Mouse (Mus musculus) stomach, embryonic 15.5 days (tissue): ENCODE results near the gene Idh3a. TPM values are rescaled to one million over a fixed set of nuclear protein-coding genes. Genes with fewer than 3 reads are reported as not detected.

Experiments
- ATAC-seq: fragments of 200-750 bp; cut with Nextera tagmentation; 2 replicates; pipeline ENCODE4 v1.8.0; 2017; ENCODE audit warnings: low read depth, moderate number of reproducible peaks, moderate TSS enrichment; ENCODE audit not compliant: insufficient read depth, low FRiP score
- H3K27ac ChIP-seq: fragments of 300-500 bp; sonication (generic); 2 replicates; pipeline ENCODE4 v1.5.1; 2015; ENCODE audit warnings: mild to moderate bottlenecking, inconsistent platforms
- H3K27me3 ChIP-seq: fragments of 300-500 bp; sonication (generic); replicated peaks from 2 replicates; pipeline ENCODE4 v1.6.1; 2015; ENCODE audit warnings: inconsistent platforms
- H3K36me3 ChIP-seq: fragments of 300-500 bp; sonication (generic); 2 replicates; pipeline ENCODE4 v1.6.1; 2015; ENCODE audit warnings: inconsistent platforms
- H3K4me1 ChIP-seq: fragments of 300-500 bp; sonication (generic); 2 replicates; pipeline ENCODE4 v1.6.1; 2015; ENCODE audit warnings: inconsistent platforms
- H3K4me2 ChIP-seq: fragments of 300-500 bp; sonication (generic); 2 replicates; pipeline ENCODE4 v1.6.1; 2015; ENCODE audit warnings: mild to moderate bottlenecking, inconsistent platforms
- H3K4me3 ChIP-seq: fragments of 300-500 bp; sonication (generic); replicated peaks from 2 replicates; pipeline ENCODE4 v1.5.1; 2015; ENCODE audit warnings: inconsistent platforms
- H3K9ac ChIP-seq: fragments of 300-500 bp; sonication (generic); 2 replicates; pipeline ENCODE4 v1.6.1; 2015; ENCODE audit warnings: inconsistent platforms
- H3K9me3 ChIP-seq: fragments of 300-500 bp; sonication (generic); 2 replicates; pipeline ENCODE4 v1.6.1; 2016; ENCODE audit warnings: inconsistent platforms
- WGBS: fragments of 180-500 bp; shearing (Covaris S2); methylation state at CpG from one replicate; pipeline ENCODE4 v1.1.7; 2015; 5-methylcytosine and 5-hydroxymethylcytosine counted together
- polyA plus RNA-seq: library from polyadenylated mRNA; unstranded; fragments of >200 nt; fragmentation: Nextera tagmentation; extraction: Ambion mirVana; gene quantifications from 2 replicates; pipeline ENCODE4 v1.2.1, GENCODE M21; 2015

The Idh3a gene
- polyA plus RNA-seq, 1 experiment from 2014 or later = 128 TPM

DNA sequence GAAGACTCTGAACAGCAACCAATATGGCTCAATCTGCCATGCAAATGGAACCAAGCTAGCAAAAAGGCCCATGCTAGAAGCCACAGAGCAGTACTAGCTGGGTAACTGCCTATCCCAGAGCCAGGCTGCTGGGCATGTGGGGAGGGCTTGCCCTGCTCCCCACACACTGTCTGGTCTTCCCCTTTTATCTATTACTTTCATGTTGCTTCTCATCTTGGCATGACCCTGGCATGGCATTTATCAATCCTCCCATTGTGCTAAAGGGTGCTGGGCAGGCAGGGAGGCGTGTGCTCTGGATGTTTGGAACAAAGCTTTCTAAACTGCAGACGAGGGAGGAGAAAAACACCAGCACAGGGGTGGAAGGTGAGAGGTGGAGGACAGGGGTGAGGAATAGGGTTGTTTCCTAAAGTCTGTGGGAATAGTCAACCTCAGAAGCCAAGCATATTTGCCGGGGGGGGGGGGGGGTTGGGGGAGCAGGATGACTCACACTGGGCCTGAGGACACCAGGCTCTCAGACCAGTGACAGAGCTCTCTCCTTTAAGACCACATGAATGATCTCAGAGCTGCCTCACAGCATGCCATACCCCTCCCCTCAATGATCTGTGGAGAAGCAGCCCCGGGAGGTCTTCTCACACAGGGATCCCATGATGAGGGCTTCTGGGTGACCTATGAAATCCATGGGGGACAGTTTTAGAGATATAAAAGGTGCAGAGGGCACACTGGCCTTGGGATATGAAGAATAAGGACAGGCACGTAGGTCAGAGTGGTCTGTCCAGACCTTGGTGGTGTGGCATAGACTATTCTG lies 51.6 kb downstream of the Idh3a start:
- Histone ChIP-seq H3K36me3 (no peaks in the 10 kb centered on the region), H3K4me3 (no peak overlapping the region), H3K4me2 (no peak overlapping the region), H3K27me3 (no peaks in the 10 kb centered on the region), H3K4me1 (0 out of 2 replicates have a peak, but pooled peaks cover 7% of the 10 kb centered on the region), H3K27ac (no peak overlapping the region), H3K9me3 (no peaks in the 10 kb centered on the region), H3K9ac (no peak overlapping the region)
- 43% methylated on average over 5 of the region's 5 CpGs for WGBS
- ATAC-seq = no peak

DNA sequence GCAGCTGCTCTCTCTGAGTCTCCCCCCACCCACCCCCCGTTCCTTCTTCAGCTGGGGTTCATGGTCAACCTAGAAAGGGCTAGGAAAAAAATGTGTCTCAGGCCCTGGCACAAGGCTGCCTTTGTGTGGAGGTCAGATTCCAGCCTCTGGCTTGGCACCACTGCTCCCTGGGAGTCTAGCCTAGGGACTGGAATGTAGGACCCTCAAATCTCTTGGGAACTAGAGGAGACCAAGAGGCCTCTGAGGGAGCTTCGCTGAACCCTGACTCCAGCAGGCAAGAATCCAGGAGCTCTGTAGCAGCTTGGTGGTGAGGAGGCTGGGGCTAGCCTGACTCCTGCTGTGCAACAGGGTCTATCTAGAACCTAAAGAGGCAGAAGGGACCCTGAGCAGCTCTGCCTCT lies 53.1 kb downstream of the Idh3a start:
- Histone ChIP-seq H3K9ac (no peak overlapping the region), H3K4me1 (0 out of 2 replicates have a peak, but pooled peaks cover 7% of the 10 kb centered on the region), H3K27ac (no peak overlapping the region), H3K4me2 (no peak overlapping the region), H3K36me3 (no peaks in the 10 kb centered on the region), H3K27me3 (no peaks in the 10 kb centered on the region), H3K4me3 (no peak overlapping the region), H3K9me3 (no peaks in the 10 kb centered on the region)
- 46% methylated on average over 2 of the region's 2 CpGs for WGBS
- no peak for ATAC-seq

DNA sequence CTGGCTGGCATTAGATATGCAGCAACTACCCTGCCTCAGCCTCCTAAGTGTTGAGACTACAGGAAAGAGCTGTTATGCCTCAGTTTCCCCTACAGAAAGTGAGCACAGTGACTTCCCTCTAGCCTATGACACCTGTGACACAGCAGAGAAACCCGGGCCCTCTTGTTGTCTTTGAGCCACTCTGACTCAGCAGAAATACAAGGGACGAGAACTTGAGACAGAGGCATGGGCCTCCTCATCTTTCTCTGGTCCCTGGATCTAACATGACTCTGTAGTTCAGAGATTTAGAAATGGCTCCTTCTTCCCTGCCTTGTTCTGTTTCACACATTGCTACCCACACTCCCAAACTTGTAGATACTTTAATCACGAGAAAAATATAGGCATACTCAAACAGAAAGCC lies 55.4 kb downstream of the Idh3a start:
- 73% methylated on average over 3 of the region's 3 CpGs for WGBS
- Histone ChIP-seq H3K9me3 (no peaks in the 10 kb centered on the region), H3K4me1 (0 out of 2 replicates have a peak, but pooled peaks cover 7% of the 10 kb centered on the region), H3K4me2 (no peak overlapping the region), H3K9ac (no peak overlapping the region), H3K27me3 (no peaks in the 10 kb centered on the region), H3K36me3 (no peaks in the 10 kb centered on the region), H3K27ac (no peak overlapping the region), H3K4me3 (no peak overlapping the region)
- ATAC-seq = no peak

DNA sequence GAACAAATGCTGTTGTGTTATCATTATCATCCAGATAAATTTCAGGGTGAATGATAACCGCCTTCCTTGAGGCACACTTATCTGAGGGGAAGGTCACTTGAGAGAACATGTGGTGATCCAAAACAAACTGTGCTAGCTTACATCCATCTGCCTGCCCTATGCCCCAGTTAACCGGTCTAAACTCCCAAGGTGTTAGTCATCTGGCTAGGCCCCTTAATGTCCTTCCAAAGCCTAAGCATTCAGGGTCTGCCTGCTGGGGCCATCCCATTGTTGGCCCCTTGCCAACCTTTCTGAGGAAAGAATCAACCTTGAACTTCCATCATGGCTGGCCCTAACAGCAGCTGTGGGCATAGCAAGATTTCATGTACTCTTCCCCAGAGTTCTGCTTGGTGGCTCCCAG lies 56.0 kb downstream of the Idh3a start:
- 61% methylated on average over 2 of the region's 2 CpGs for WGBS
- Histone ChIP-seq H3K4me3 (no peak overlapping the region), H3K36me3 (no peaks in the 10 kb centered on the region), H3K4me1 (0 out of 2 replicates have a peak, but pooled peaks cover 7% of the 10 kb centered on the region), H3K27ac (no peak overlapping the region), H3K4me2 (no peak overlapping the region), H3K9ac (no peak overlapping the region), H3K9me3 (no peaks in the 10 kb centered on the region), H3K27me3 (no peaks in the 10 kb centered on the region)
- no peak for ATAC-seq

DNA sequence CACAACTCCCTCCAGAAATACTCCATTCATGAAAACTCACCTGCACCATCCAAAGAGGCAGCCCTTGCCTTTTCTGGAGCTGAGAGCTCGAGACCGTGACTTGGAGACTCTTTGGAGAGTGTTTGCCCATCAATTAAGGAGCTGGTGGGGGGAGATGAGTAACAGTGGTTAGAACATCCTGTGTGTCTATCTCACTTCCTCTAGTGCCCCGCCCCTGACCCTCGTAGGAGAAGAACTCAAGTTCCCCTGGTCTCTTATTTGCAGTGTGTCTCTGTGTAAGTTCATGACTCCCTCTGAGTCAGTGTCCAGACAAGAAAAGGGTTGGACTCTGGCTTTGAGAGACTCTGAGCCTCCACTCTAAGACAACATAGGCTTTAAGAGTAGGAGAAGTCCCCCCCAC lies 56.4 kb downstream of the Idh3a start:
- ATAC-seq = no peak
- WGBS = 50% methylated on average over 4 of the region's 4 CpGs
- peak overlapping the region; percentile 57; the same call in 1 of the 2 replicates for H3K27ac ChIP-seq

DNA sequence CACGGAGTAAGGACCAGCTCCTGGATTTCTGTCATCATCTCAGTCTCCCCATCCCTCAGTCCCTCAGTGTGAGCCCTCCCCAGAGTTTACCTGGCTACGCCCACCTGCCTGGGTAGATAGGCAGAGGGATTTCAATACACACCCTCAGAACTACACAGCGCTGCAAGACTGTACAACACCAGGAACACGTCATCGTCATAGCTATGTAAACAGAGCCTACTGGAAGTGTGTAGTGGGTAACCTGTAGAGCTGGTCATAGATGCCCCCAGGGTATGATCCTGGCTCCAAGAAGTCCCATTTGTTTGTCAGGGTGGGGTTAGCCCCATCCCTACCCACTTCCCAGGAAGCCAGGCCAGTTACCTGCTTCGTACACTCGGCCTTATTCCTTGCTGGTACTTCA lies 57.0 kb downstream of the Idh3a start:
- no peaks in the 10 kb centered on the region for H3K36me3 ChIP-seq
- ATAC-seq = peak; percentile 31; the same call in 1 of the 2 replicates
- no peak overlapping the region for H3K4me3 ChIP-seq
- H3K4me1 ChIP-seq = 0 out of 2 replicates have a peak, but pooled peaks cover 7% of the 10 kb centered on the region
- H3K27me3 ChIP-seq = no peaks in the 10 kb centered on the region
- H3K9ac ChIP-seq = no peak overlapping the region
- no peak overlapping the region for H3K4me2 ChIP-seq
- 68% methylated on average over 7 of the region's 7 CpGs for WGBS
- no peaks in the 10 kb centered on the region for H3K9me3 ChIP-seq
- peak overlapping the region; percentile 57; the same call in 1 of the 2 replicates for H3K27ac ChIP-seq

More for the DNA sequence above, 56.4 kb downstream of the Idh3a start:
- Histone ChIP-seq H3K4me1 (0 out of 2 replicates have a peak, but pooled peaks cover 7% of the 10 kb centered on the region), H3K4me2 (no peak overlapping the region), H3K9me3 (no peaks in the 10 kb centered on the region), H3K27me3 (no peaks in the 10 kb centered on the region), H3K4me3 (no peak overlapping the region), H3K9ac (no peak overlapping the region), H3K36me3 (no peaks in the 10 kb centered on the region)

DNA sequence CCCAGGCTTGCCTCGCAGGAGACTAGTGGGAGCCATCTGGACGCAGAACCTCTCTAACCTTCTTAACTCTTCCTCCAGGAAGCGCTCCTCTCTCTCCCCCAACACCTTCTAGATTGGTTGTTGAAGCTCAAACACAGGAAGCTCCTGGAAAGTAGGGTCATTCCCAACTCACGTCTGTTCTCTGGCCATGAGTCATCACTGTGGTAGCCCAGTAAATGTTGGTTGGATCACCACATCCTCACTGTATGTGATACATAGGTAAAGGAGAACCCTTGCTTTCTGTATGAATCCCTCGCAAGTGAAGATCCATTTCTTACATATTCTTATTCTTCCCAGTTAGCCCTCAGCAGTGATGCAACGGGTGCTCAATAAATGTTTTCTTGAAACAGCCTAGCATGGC lies 59.4 kb downstream of the Idh3a start:
- no peak for ATAC-seq
- 83% methylated on average over 6 of the region's 6 CpGs for WGBS
- no peaks in the 10 kb centered on the region for H3K27me3 ChIP-seq

DNA sequence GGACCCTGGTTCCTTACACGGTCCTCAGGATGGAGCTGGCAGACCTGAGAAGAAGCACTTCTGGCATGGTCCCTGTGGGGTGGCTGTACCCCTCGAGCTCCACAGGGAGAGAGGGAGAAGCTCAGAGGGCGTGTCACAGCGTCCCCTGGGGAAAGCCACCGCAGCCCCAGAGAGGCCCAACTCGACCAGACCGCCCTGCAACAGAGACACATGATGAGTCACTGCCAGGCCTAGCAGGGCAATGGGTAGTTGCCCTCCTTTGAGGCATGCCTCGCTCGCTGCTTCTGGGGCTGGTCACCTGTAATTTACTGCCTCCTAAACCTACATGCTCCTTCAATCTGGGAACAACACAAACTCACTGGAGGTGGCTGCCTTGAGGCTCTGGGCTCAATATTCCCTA lies 60.1 kb downstream of the Idh3a start:
- H3K27ac ChIP-seq = no peak overlapping the region
- ATAC-seq = no peak
- WGBS = 81% methylated on average over 9 of the region's 9 CpGs
- no peak overlapping the region for H3K4me3 ChIP-seq
- H3K4me1 ChIP-seq = 0 out of 2 replicates have a peak, but pooled peaks cover 3% of the 10 kb centered on the region
- H3K9me3 ChIP-seq = no peaks in the 10 kb centered on the region
- H3K27me3 ChIP-seq = no peaks in the 10 kb centered on the region
- H3K36me3 ChIP-seq = no peaks in the 10 kb centered on the region
- H3K9ac ChIP-seq = no peak overlapping the region
- no peak overlapping the region for H3K4me2 ChIP-seq

More for the DNA sequence above, 59.4 kb downstream of the Idh3a start:
- Histone ChIP-seq H3K4me1 (0 out of 2 replicates have a peak, but pooled peaks cover 3% of the 10 kb centered on the region), H3K36me3 (no peaks in the 10 kb centered on the region), H3K27ac (no peak overlapping the region), H3K4me2 (no peak overlapping the region), H3K9me3 (no peaks in the 10 kb centered on the region), H3K4me3 (no peak overlapping the region), H3K9ac (no peak overlapping the region)

DNA sequence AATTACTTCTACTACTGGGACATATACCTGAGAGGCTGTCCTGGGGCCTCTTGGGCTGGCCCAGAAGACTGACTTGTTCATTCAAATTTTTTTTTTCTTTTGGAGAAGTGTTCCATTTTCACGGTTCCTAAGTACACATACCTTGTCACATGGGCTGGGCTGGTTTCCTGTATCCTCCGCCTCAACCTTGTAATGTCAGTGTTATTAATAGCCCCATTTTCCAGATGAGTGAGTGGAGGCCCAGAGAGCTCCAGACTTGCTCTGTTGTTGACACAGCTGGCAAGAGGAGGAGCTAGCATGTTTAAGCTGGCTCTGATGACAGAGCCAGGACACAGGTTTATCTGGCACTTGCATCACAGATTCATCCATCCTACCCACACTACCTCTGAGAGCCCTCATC lies 61.3 kb downstream of the Idh3a start:
- WGBS = 57% methylated on average over 2 of the region's 2 CpGs
- no peak for ATAC-seq
- H3K27ac ChIP-seq = no peak overlapping the region

DNA sequence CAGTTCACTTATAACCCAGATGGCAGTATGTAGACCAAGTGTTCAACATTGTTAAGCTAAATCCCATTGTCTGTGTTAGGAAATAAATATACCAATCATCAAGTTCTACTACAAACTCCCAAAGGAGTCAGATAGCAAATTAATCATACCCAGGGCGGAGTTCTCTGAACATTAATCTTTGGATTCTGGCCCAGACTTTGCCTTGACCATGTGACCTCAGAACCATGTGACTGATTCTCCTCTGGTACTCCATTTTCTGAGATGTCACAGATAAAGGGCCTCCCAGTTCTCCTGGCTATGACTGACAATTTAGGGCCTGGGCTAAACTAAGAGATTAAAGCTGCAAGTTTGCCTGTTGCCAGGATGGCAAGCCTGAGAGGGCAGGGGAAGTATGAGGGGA lies 63.2 kb downstream of the Idh3a start:
- Histone ChIP-seq H3K36me3 (no peaks in the 10 kb centered on the region), H3K4me3 (no peak overlapping the region), H3K27me3 (no peaks in the 10 kb centered on the region), H3K4me2 (no peak overlapping the region), H3K9me3 (no peaks in the 10 kb centered on the region), H3K9ac (no peak overlapping the region), H3K4me1 (no peaks in the 10 kb centered on the region), H3K27ac (no peak overlapping the region)
- 71% methylated on average over 1 of the region's 1 CpGs for WGBS
- ATAC-seq = no peak

More for the DNA sequence above, 61.3 kb downstream of the Idh3a start:
- Histone ChIP-seq H3K27me3 (no peaks in the 10 kb centered on the region), H3K4me3 (no peak overlapping the region), H3K36me3 (no peaks in the 10 kb centered on the region), H3K9ac (no peak overlapping the region), H3K4me2 (no peak overlapping the region), H3K9me3 (no peaks in the 10 kb centered on the region), H3K4me1 (0 out of 2 replicates have a peak, but pooled peaks cover 2% of the 10 kb centered on the region)

DNA sequence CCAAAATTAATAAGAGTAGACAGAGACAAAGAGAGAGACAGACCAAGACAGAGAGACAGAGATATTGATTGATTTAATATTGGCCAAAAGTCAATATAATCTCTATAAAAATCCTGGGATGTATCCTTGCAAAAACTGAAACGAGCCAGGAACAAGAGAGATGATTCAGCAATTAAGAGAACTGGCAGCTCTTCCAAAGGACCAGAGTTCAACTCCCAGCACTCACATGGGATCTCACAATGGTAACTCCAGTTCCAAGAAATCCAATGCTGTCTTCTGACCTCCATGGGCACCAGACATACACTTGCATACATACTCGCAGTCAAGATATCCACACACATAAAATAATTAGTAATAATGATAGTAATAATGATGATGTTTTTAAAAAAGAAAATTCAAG lies 66.6 kb downstream of the Idh3a start:
- H3K27ac ChIP-seq = no peak overlapping the region
- no peaks in the 10 kb centered on the region for H3K36me3 ChIP-seq
- WGBS = 77% methylated on average over 2 of the region's 2 CpGs
- no peaks in the 10 kb centered on the region for H3K27me3 ChIP-seq
- no peak for ATAC-seq
- H3K9ac ChIP-seq = no peak overlapping the region
- no peaks in the 10 kb centered on the region for H3K9me3 ChIP-seq
- no peak overlapping the region for H3K4me3 ChIP-seq
- no peak overlapping the region for H3K4me2 ChIP-seq
- no peaks in the 10 kb centered on the region for H3K4me1 ChIP-seq
